Mouse (Mus musculus): ENCODE measurements at regions not wholly inside any gene's neighbourhood (a gene's known extent, or its start where the extent isn't known, plus 50 kb on each side); places are given as distances from the start of the nearest gene placed in this dataset.

DNA sequence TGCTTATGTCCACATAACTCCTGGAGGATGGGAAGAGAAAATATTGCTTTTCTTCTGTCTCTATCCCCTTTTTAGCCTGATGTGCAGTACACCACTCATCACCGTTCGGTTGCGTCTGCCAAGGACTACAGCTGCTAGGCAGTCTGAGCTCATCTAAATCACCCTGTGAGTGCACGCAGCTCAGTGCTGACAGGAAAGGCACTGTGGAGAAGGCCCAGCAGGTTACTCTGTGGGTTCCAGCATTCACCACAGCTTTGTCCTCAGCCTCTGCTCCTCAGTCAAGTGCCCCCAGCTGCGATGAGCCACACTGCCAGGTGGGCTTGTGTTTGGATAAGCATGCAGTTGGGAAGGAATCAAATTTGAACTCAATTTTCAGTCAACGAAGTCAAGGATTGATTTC, 152.0 kb upstream of the Alg10b start:
- no peak for TF ChIP-seq CTCF (IDR thresholded peaks at IDR 0.05; ENCODE audit: low read depth, low read length)
- no peak for TF ChIP-seq POLR2A (IDR thresholded peaks at IDR 0.05; ENCODE audit: borderline replicate concordance, low read depth, low read length)

Data from bone marrow macrophage, adult 2 months (primary cell).